Mouse (Mus musculus) thymus, adult 2 months (tissue): ENCODE measurements at regions not wholly inside any gene's neighbourhood (a gene's known extent, or its start where the extent isn't known, plus 50 kb on each side); places are given as distances from the start of the nearest gene placed in this dataset.

ENCODE experiments used
- CTCF ChIP-seq: fragments of 200-500 bp; IDR thresholded peaks from 2 replicates; pipeline ENCODE4 v1.5.1; 2012; ENCODE audit warnings: mild to moderate bottlenecking, control low read depth, low read length, moderate library complexity, borderline replicate concordance; ENCODE audit not compliant: control insufficient read depth, poor library complexity, insufficient read depth; ENCODE audit errors: extremely low read depth
- POLR2A ChIP-seq: fragments of 200-500 bp; IDR thresholded peaks from 2 replicates; pipeline ENCODE4 v1.6.1; 2012; ENCODE audit warnings: mild to moderate bottlenecking, low read length, control low read depth, moderate library complexity; ENCODE audit not compliant: control insufficient read depth, poor library complexity, insufficient read depth; ENCODE audit errors: extremely low read depth

- TF ChIP-seq CTCF, result no peak
- TF ChIP-seq POLR2A, result no peak
These were observed 79.1 kb upstream of the Tank start for GRCm38 (mm10) chr2:61499266-61499665.
